Mouse (Mus musculus): Measurements from ENCODE around the gene Ankrd36. TPM values are rescaled to one million over a fixed set of nuclear protein-coding genes. Genes with fewer than 3 reads are reported as not detected.

Ankrd36 gene
- total RNA-seq, 4 experiments from 2014 or later = not detected

GRCm38 (mm10) chr11:5650321-5650720 lies 80.8 kb downstream of the Ankrd36 start:
- DNase-seq (ENCODE audit: low spot score in 2 of 2) = no peak

- no peak for DNase-seq (ENCODE audit: low spot score in 2 of 2)
Measured at GRCm38 (mm10) chr11:5682541-5682940, 113.1 kb downstream of the Ankrd36 start.

DNA sequence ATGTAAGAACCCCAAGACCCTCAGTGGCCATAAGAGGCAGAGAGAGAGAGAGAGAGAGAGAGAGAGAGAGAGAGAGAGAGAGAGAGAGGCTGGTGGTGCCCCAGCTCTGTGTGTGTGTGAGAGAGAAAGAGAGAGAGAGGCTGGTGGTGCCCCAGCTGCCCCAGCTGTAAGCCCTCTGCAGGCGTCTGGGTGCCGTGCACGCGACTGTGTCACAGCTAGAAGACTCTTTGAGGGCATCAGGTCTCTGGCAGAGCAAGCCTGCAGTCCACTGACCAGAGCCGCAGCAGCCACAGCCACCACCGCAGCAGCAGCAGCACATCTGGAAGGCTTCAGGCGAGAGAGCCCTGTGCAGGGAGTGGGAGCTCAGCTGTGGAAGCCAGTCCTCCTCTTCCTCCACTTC lies 114.8 kb downstream of the Ankrd36 start:
- DNase-seq (ENCODE audit: low spot score in 2 of 2) = no peak

DNA sequence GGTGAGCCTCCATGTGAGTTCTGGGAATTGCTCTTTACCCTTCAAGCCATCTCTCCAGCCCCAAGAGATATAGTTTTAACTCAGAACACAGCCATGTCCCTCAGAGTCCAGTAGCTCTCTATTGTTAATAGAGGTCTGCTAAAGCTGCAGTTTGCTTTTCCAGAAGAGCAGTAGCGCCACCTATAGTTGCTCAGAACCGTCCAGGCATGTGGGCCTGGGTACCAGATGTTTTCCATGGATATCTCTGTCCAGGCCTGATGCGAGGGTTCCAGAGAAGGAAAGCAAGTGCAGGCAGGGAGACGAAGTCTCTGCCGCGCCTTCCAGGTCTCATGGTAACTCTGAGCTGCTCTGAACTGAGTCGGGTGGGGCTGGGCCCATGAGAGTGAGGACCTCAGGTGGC lies 122.3 kb downstream of the Ankrd36 start:
- DNase-seq (ENCODE audit: low spot score in 2 of 2) = no peak

DNA sequence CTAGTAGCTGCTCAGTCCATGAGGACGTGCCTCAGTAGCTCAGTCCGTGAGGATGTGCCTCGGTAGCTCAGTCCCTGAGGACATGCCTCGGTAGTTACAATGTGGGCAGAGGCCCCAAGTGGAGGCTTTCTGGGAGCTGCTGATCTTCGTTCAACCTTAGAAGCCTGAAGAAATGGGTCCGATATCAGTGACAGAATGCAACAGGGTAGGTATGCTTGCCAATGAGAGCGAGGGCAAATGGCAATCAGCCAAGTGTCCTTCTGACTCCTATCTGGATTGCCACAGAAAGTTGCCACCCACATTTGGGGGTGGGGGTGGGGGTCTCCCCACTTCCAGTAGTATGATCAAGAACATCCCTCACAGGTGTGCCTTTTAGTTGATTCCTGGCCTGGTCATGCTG lies 131.3 kb downstream of the Ankrd36 start:
- no peak for DNase-seq (ENCODE audit: low spot score in 2 of 2)

DNA sequence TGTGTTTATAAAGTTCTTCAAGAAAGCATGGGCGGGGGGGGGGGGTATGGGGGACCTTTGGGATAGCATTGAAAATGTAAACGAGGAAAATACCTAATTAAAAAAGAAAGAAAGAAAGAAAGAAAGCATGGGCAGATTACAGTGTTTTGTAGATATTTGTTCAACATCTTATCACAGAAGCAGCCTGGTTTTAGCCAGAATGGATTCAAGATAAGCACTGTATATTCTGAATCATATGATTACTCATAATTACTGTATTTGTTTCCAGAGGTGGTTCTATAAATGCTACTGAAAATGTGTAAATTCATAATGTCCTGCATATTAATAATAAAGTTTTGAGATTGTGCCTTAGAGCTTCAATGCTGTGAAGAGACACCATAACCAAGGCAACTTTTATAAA lies 131.8 kb downstream of the Ankrd36 start:
- no peak for DNase-seq (ENCODE audit: low spot score in 2 of 2)

GRCm38 (mm10) chr11:5701821-5702220 lies 132.3 kb downstream of the Ankrd36 start:
- DNase-seq (ENCODE audit: low spot score in 2 of 2) = no peak

- DNase-seq (ENCODE audit: low spot score in 2 of 2) = no peak
Measured at GRCm38 (mm10) chr11:5702271-5702956, 132.9 kb downstream of the Ankrd36 start.

GRCm38 (mm10) chr11:5702957-5703332 lies 133.5 kb downstream of the Ankrd36 start:
- no peak for DNase-seq (ENCODE audit: low spot score in 2 of 2)

GRCm38 (mm10) chr11:5703341-5703740 lies 133.9 kb downstream of the Ankrd36 start:
- no peak for DNase-seq (ENCODE audit: low spot score in 2 of 2)

DNA sequence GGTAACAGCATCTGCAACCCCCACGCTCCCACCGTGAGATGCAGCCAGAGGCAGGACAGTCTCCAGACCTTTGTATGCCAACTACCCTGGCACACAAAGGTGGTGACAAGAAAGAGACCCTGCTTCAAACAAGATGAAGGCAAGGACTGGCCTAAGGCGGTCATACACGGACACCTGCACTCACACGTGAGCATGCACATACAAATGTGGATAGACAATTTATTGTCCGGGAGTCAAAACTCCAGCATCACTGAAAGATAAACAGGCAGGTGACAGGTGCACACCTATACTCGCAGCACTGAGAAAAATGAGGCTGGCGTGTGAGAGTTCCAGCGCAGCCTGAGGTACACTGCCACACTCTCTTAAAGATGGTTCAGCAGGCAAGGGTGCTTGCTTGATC lies 136.5 kb downstream of the Ankrd36 start:
- no peak for DNase-seq (ENCODE audit: low spot score in 2 of 2)

DNA sequence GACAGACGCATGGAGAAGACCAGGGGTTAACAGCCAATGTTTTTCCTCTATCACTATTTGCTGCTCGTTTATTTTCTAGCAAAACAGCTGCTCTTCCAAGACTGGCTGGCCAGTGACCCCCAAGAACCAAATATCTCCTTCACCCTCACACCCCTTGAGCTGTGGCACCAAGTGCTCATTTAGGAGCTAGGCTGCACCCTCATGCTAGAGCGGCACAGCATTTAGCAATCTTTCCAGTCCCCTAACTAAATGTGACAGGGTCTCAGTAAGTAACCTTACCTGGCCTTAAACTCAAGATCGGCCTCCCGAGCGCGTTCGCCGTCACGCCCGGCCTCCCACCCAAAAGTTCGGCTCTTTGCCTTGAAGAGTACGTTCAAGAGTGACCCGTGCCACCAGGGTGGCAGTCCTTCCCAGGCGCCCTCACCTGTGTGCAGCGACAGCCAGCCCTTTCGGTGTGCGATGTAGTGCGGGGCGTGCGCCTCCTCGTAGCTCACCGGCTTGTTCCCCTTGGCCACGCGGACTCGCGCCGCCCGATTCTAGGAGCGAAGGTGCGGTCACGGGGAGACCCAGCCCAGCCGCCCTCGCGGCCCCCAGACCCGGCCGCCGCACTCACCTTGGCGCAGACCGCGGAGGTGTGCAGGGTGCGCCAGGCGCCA lies 137.5 kb downstream of the Ankrd36 start:
- DNase-seq (ENCODE audit: low spot score in 2 of 2) = peak in 1 of 2 experiments; percentile 35

- peak; percentile 69 to 77 for DNase-seq (ENCODE audit: low spot score in 2 of 2)
Measured at GRCm38 (mm10) chr11:5707530-5708353, 138.3 kb downstream of the Ankrd36 start.

DNA sequence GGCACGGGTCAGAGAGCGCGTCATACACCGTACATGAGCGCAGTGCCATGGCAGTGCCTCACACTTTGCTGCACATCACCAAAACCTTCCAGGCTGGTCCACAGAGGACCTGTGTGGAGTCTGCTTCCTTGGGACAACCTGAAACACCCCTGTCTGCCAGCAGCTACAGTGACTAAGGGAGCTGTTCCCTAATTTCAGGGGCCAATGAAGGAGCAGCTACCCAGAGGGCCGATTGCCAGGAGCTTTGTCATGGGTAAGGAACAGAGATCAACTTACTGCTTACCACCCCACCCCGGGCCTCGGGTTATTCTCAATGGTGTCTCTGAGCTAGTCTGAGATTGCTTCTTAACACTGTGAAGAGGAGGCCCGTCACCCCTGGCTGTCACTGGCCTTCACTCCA lies 145.7 kb downstream of the Ankrd36 start:
- DNase-seq (ENCODE audit: low spot score in 2 of 2) = no peak

GRCm38 (mm10) chr11:5715630-5716105 lies 146.2 kb downstream of the Ankrd36 start, which contains the start of gene Mrps24:
Gene Mrps24, minus strand, starts transcription at chr11:5715680.
- no peak for DNase-seq (ENCODE audit: low spot score in 2 of 2)

DNA sequence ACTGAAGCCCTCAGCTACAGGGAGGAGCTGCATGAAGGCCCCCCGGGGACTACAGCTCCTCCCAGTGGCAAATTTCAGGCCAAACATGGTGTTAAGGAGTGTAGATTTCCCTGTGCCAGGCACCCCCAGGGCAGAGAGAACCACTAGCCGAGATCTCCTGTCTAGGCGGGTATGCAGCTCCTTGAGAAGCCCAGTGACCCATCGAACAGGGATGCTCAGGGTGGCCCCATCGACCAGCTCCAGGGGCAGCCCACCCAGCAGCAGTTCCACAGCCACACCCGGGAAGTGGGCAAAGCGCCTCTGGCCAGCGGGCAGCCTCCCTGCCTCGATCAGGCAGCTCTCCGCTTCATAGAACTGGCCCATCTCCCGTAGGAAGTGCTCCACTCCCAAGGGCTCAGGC lies 146.8 kb downstream of the Ankrd36 start:
- DNase-seq (ENCODE audit: low spot score in 2 of 2) = no peak

DNA sequence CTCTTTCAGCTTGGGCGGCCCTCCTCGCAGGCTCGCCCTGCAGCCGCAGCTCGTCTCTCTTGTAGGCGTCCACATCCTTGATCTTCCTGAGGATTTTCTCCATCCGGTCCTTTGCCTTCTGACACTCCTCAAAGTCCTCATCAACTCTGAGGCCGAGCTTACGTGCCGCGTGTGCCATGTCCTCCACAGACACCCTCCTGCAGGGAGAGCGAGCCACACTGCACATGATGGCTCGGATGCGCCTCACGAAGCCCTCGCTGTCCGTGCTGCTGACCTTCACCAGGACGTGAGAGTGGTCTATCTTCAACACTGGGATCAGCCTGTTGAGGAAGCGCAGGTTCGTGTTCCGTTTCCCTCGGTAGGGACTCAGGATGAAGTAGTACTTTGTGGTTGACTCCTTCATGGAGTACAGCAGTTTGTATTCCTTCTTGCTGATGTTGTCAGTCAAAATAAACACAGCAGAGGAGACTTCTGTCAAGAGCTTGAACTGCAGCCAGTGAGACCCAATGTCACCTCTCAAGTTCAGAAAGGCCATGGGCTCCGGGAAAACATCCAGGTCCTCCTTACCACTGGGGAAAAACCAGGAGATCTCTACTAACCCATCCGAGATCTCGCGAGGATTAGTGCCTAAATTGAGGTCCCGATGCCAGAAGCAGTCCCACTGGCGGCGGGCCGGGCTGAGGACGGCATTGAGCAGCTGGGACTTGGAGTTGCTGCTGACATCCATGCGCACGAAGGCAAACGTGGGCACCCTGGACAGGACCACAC lies 147.6 kb downstream of the Ankrd36 start:
- no peak for DNase-seq (ENCODE audit: low spot score in 2 of 2)

GRCm38 (mm10) chr11:5718611-5719354 lies 149.3 kb downstream of the Ankrd36 start:
- no peak for DNase-seq (ENCODE audit: low spot score in 2 of 2)

GRCm38 (mm10) chr11:5729582-5729981 lies 160.1 kb downstream of the Ankrd36 start:
- DNase-seq (ENCODE audit: low spot score in 2 of 2) = no peak

DNA sequence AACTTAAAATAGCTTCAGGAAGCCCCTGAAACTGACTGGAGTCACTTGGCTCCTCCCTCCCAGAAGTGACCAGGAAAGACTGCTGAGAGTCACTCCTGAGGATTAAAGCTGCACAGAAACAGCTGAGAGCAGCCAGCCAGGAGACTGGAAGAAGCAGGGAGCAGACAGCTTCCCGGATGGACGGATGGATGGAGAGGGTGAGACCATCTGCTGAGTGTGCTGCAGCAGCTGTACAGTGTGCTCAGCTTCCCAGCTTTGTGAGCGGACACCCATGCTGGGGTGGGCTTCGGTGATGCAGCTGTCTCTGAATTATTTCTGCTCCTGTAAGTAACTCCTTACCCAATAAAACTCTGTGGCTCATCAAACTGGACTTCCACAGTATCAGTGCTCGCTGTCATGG lies 162.9 kb downstream of the Ankrd36 start:
- DNase-seq (ENCODE audit: low spot score in 2 of 2) = no peak

GRCm38 (mm10) chr11:5734323-5734722 lies 164.8 kb downstream of the Ankrd36 start:
- DNase-seq (ENCODE audit: low spot score in 2 of 2) = no peak
